Mouse (Mus musculus) forebrain, embryonic 15.5 days (tissue): ENCODE data around the gene Aco1. TPM values are rescaled to one million over a fixed set of nuclear protein-coding genes. Genes with fewer than 3 reads are reported as not detected.

Source experiments
- ATAC-seq: fragments of 200-750 bp; cut with Nextera tagmentation; replicated peaks from 2 replicates; pipeline ENCODE4 v1.8.0; 2017; ENCODE audit warnings: mild to moderate bottlenecking, moderate TSS enrichment, moderate library complexity
- H3K27ac ChIP-seq: fragments of 300-500 bp; sonication (generic); replicated peaks from 2 replicates; pipeline ENCODE4 v1.5.1; 2015; ENCODE audit warnings: mild to moderate bottlenecking, inconsistent platforms
- H3K27me3 ChIP-seq: fragments of 300-500 bp; sonication (generic); 2 replicates; pipeline ENCODE4 v1.6.1; 2015; ENCODE audit warnings: inconsistent platforms
- H3K36me3 ChIP-seq: fragments of 300-500 bp; sonication (generic); 2 replicates; pipeline ENCODE4 v1.6.1; 2015; ENCODE audit warnings: mild to moderate bottlenecking, inconsistent platforms
- H3K4me1 ChIP-seq: fragments of 300-500 bp; sonication (generic); 2 replicates; pipeline ENCODE4 v1.6.1; 2015; ENCODE audit warnings: inconsistent platforms
- H3K4me2 ChIP-seq: fragments of 300-500 bp; sonication (generic); replicated peaks from 2 replicates; pipeline ENCODE4 v1.6.1; 2015; ENCODE audit warnings: mild to moderate bottlenecking, inconsistent platforms
- H3K4me3 ChIP-seq: fragments of 300-500 bp; sonication (generic); 2 replicates; pipeline ENCODE4 v1.5.1; 2015; ENCODE audit warnings: mild to moderate bottlenecking, inconsistent platforms
- H3K9ac ChIP-seq: fragments of 300-500 bp; sonication (generic); replicated peaks from 2 replicates; pipeline ENCODE4 v1.6.1; 2015; ENCODE audit warnings: mild to moderate bottlenecking, inconsistent platforms
- H3K9me3 ChIP-seq: fragments of 300-500 bp; sonication (generic); 2 replicates; pipeline ENCODE4 v1.6.1; 2016; ENCODE audit warnings: inconsistent platforms
- WGBS: fragments of 180-500 bp; shearing (Covaris S2); methylation state at CpG from one replicate; pipeline ENCODE4 v1.1.7; 2015; ENCODE audit warnings: mixed read lengths; 5-methylcytosine and 5-hydroxymethylcytosine counted together
- polyA plus RNA-seq: library from polyadenylated mRNA; unstranded; fragments of >200 nt; fragmentation: Nextera tagmentation; extraction: Ambion mirVana; gene quantifications from 2 replicates; pipeline ENCODE4 v1.2.1, GENCODE M21; 2015

Aco1 gene
- polyA plus RNA-seq, 1 experiment from 2014 or later, result 53.0 TPM

GRCm38 (mm10) chr4:40221876-40222585 is 79.2 kb downstream of the Aco1 start:
- 53% methylated on average over 21 of the region's 21 CpGs for WGBS
- H3K4me1 ChIP-seq, result 0 out of 2 replicates have a peak, but pooled peaks cover 6% of the 10 kb centered on the region
- H3K27ac ChIP-seq, result no peak overlapping the region
- H3K9ac ChIP-seq, result no peak overlapping the region
- no peaks in the 10 kb centered on the region for H3K36me3 ChIP-seq
- H3K4me3 ChIP-seq, result no peak overlapping the region
- H3K27me3 ChIP-seq, result no peaks in the 10 kb centered on the region
- no peak for ATAC-seq
- no peak overlapping the region for H3K4me2 ChIP-seq
- H3K9me3 ChIP-seq, result no peaks in the 10 kb centered on the region

GRCm38 (mm10) chr4:40226095-40226494 is 83.2 kb downstream of the Aco1 start:
- H3K36me3 ChIP-seq, result no peaks in the 10 kb centered on the region
- no peak overlapping the region for H3K4me2 ChIP-seq
- H3K9ac ChIP-seq, result no peak overlapping the region
- no peak overlapping the region for H3K4me3 ChIP-seq
- H3K9me3 ChIP-seq, result no peaks in the 10 kb centered on the region
- 73% methylated on average over 5 of the region's 5 CpGs for WGBS
- no peaks in the 10 kb centered on the region for H3K4me1 ChIP-seq
- no peaks in the 10 kb centered on the region for H3K27me3 ChIP-seq
- ATAC-seq, result no peak
- no peak overlapping the region for H3K27ac ChIP-seq

GRCm38 (mm10) chr4:40227131-40227530 is 84.2 kb downstream of the Aco1 start:
- Histone ChIP-seq H3K4me3 (no peak overlapping the region), H3K9ac (no peak overlapping the region), H3K4me2 (no peak overlapping the region), H3K9me3 (no peaks in the 10 kb centered on the region), H3K27ac (no peak overlapping the region), H3K4me1 (no peaks in the 10 kb centered on the region), H3K36me3 (no peaks in the 10 kb centered on the region), H3K27me3 (no peaks in the 10 kb centered on the region)
- ATAC-seq, result no peak
- 91% methylated on average over 11 of the region's 11 CpGs for WGBS

GRCm38 (mm10) chr4:40227886-40228285 is 85.0 kb downstream of the Aco1 start:
- H3K4me3 ChIP-seq, result no peak overlapping the region
- ATAC-seq, result no peak
- no peak overlapping the region for H3K9ac ChIP-seq
- no peaks in the 10 kb centered on the region for H3K4me1 ChIP-seq
- WGBS, result 90% methylated on average over 7 of the region's 7 CpGs
- H3K36me3 ChIP-seq, result no peaks in the 10 kb centered on the region
- H3K27me3 ChIP-seq, result no peaks in the 10 kb centered on the region
- H3K27ac ChIP-seq, result no peak overlapping the region
- H3K9me3 ChIP-seq, result no peaks in the 10 kb centered on the region
- no peak overlapping the region for H3K4me2 ChIP-seq

- WGBS, result 94% methylated on average over 6 of the region's 6 CpGs
- H3K4me1 ChIP-seq, result no peaks in the 10 kb centered on the region
- no peak overlapping the region for H3K4me2 ChIP-seq
- ATAC-seq, result no peak
- H3K36me3 ChIP-seq, result no peaks in the 10 kb centered on the region
- no peak overlapping the region for H3K27ac ChIP-seq
- no peak overlapping the region for H3K4me3 ChIP-seq
- no peak overlapping the region for H3K9ac ChIP-seq
- H3K27me3 ChIP-seq, result no peaks in the 10 kb centered on the region
- H3K9me3 ChIP-seq, result no peaks in the 10 kb centered on the region
Measured at GRCm38 (mm10) chr4:40229723-40230122, 86.8 kb downstream of the Aco1 start.

- Histone ChIP-seq H3K9ac (no peak overlapping the region), H3K27me3 (no peaks in the 10 kb centered on the region), H3K9me3 (no peaks in the 10 kb centered on the region), H3K4me1 (no peaks in the 10 kb centered on the region), H3K4me2 (no peak overlapping the region), H3K27ac (no peak overlapping the region), H3K36me3 (no peaks in the 10 kb centered on the region), H3K4me3 (no peak overlapping the region)
- 91% methylated on average over 7 of the region's 7 CpGs for WGBS
- ATAC-seq, result no peak
Measured at GRCm38 (mm10) chr4:40233062-40233664, 90.3 kb downstream of the Aco1 start.

- no peak overlapping the region for H3K27ac ChIP-seq
- H3K9ac ChIP-seq, result no peak overlapping the region
- H3K36me3 ChIP-seq, result no peaks in the 10 kb centered on the region
- no peaks in the 10 kb centered on the region for H3K27me3 ChIP-seq
- no peak overlapping the region for H3K4me2 ChIP-seq
- H3K4me3 ChIP-seq, result no peak overlapping the region
- 84% methylated on average over 6 of the region's 6 CpGs for WGBS
- no peak for ATAC-seq
- H3K9me3 ChIP-seq, result no peaks in the 10 kb centered on the region
- H3K4me1 ChIP-seq, result peaks cover 7% of the 10 kb centered on the region
Measured at GRCm38 (mm10) chr4:40234256-40234655, 91.4 kb downstream of the Aco1 start.

- no peaks in the 10 kb centered on the region for H3K9me3 ChIP-seq
- H3K9ac ChIP-seq, result no peak overlapping the region
- peaks cover 13% of the 10 kb centered on the region for H3K4me1 ChIP-seq
- no peak for ATAC-seq
- H3K36me3 ChIP-seq, result no peaks in the 10 kb centered on the region
- 88% methylated on average over 4 of the region's 4 CpGs for WGBS
- H3K27me3 ChIP-seq, result no peaks in the 10 kb centered on the region
- no peak overlapping the region for H3K27ac ChIP-seq
- H3K4me2 ChIP-seq, result no peak overlapping the region
- no peak overlapping the region for H3K4me3 ChIP-seq
Measured at GRCm38 (mm10) chr4:40236829-40237228, 93.9 kb downstream of the Aco1 start.

- no peaks in the 10 kb centered on the region for H3K27me3 ChIP-seq
- H3K27ac ChIP-seq, result no peak overlapping the region
- peak; percentile 61 for ATAC-seq
- peaks cover 13% of the 10 kb centered on the region for H3K4me1 ChIP-seq
- 0 out of 2 replicates have a peak overlapping the region, but pooled peaks have one; percentile 25 for H3K9ac ChIP-seq
- H3K4me2 ChIP-seq, result peak overlapping the region; percentile 86
- peak overlapping the region; percentile 50 for H3K4me3 ChIP-seq
- 1% methylated on average over 17 of the region's 17 CpGs for WGBS
- no peaks in the 10 kb centered on the region for H3K9me3 ChIP-seq
- no peaks in the 10 kb centered on the region for H3K36me3 ChIP-seq
Measured at GRCm38 (mm10) chr4:40238483-40239408, 95.9 kb downstream of the Aco1 start.

- 2% methylated on average over 35 of the region's 35 CpGs for WGBS
- Histone ChIP-seq H3K9me3 (no peaks in the 10 kb centered on the region), H3K36me3 (no peaks in the 10 kb centered on the region), H3K4me1 (peaks cover 13% of the 10 kb centered on the region), H3K27ac (no peak within 1 kb of the TSS), H3K4me3 (peak within 1 kb of the TSS; percentile 50), H3K4me2 (peak within 1 kb of the TSS; percentile 86), H3K27me3 (no peaks in the 10 kb centered on the region), H3K9ac (peak within 1 kb of the TSS; percentile 57)
- peak; percentile 68 for ATAC-seq
Measured at GRCm38 (mm10) chr4:40239409-40240271, 96.8 kb downstream of the Aco1 start, which contains the start of gene Ddx58. Gene Ddx58 (minus strand): TSS chr4:40239828.

- Histone ChIP-seq H3K4me2 (peak overlapping the region; percentile 86), H3K36me3 (no peaks in the 10 kb centered on the region), H3K27ac (no peak overlapping the region), H3K4me1 (peaks cover 13% of the 10 kb centered on the region), H3K4me3 (peak overlapping the region; percentile 50), H3K9ac (0 out of 2 replicates have a peak overlapping the region, but pooled peaks have one; percentile 57), H3K27me3 (no peaks in the 10 kb centered on the region), H3K9me3 (no peaks in the 10 kb centered on the region)
- 52% methylated on average over 5 of the region's 5 CpGs for WGBS
- ATAC-seq, result 0 out of 2 replicates have a peak, but pooled peaks have one; percentile 26
Measured at GRCm38 (mm10) chr4:40240272-40240744, 97.4 kb downstream of the Aco1 start.
